Mouse (Mus musculus): Measurements from ENCODE around the gene Tesc.

Gene Tesc

GRCm38 (mm10) chr5:118073213-118073773, 45.8 kb downstream of the Tesc start:
- DNase-seq (ENCODE audit: low spot score), result no peak

- DNase-seq (ENCODE audit: low spot score), result no peak
These were observed 49.4 kb downstream of the Tesc start for GRCm38 (mm10) chr5:118076721-118077592.

GRCm38 (mm10) chr5:118078550-118078949, 51.0 kb downstream of the Tesc start:
- DNase-seq (ENCODE audit: low spot score), result no peak

- no peak for DNase-seq (ENCODE audit: low spot score)
These were observed 51.8 kb downstream of the Tesc start for GRCm38 (mm10) chr5:118079354-118079753.

- DNase-seq (ENCODE audit: low spot score), result no peak
These were observed 52.3 kb downstream of the Tesc start for GRCm38 (mm10) chr5:118079839-118080250.

GRCm38 (mm10) chr5:118081374-118081949, 53.9 kb downstream of the Tesc start:
- no peak for DNase-seq (ENCODE audit: low spot score)

GRCm38 (mm10) chr5:118081996-118082395, 54.5 kb downstream of the Tesc start:
- no peak for DNase-seq (ENCODE audit: low spot score)

- DNase-seq (ENCODE audit: low spot score), result no peak
These were observed 55.6 kb downstream of the Tesc start for GRCm38 (mm10) chr5:118083060-118083638.

GRCm38 (mm10) chr5:118084171-118084727, 56.7 kb downstream of the Tesc start:
- no peak for DNase-seq (ENCODE audit: low spot score)

GRCm38 (mm10) chr5:118085313-118085712, 57.8 kb downstream of the Tesc start:
- no peak for DNase-seq (ENCODE audit: low spot score)

- DNase-seq (ENCODE audit: low spot score), result no peak
These were observed 59.4 kb downstream of the Tesc start for GRCm38 (mm10) chr5:118086956-118087355.

GRCm38 (mm10) chr5:118089102-118089501, 61.6 kb downstream of the Tesc start:
- DNase-seq (ENCODE audit: low spot score), result no peak

GRCm38 (mm10) chr5:118090101-118090500, 62.6 kb downstream of the Tesc start:
- no peak for DNase-seq (ENCODE audit: low spot score)

- peak; percentile 67 for DNase-seq (ENCODE audit: low spot score)
These were observed 63.3 kb downstream of the Tesc start for GRCm38 (mm10) chr5:118090837-118091236.

GRCm38 (mm10) chr5:118093321-118094035, 65.9 kb downstream of the Tesc start:
- DNase-seq (ENCODE audit: low spot score), result no peak

- DNase-seq (ENCODE audit: low spot score), result no peak
These were observed 67.9 kb downstream of the Tesc start for GRCm38 (mm10) chr5:118095433-118095832.

- no peak for DNase-seq (ENCODE audit: low spot score)
These were observed 68.3 kb downstream of the Tesc start for GRCm38 (mm10) chr5:118095849-118096248.

GRCm38 (mm10) chr5:118096317-118096716, 68.8 kb downstream of the Tesc start:
- no peak for DNase-seq (ENCODE audit: low spot score)

- DNase-seq (ENCODE audit: low spot score), result no peak
These were observed 71.7 kb downstream of the Tesc start for GRCm38 (mm10) chr5:118099069-118099869.

- no peak for DNase-seq (ENCODE audit: low spot score)
These were observed 72.4 kb downstream of the Tesc start for GRCm38 (mm10) chr5:118099870-118100478.

- no peak for DNase-seq (ENCODE audit: low spot score)
These were observed 78.0 kb downstream of the Tesc start for GRCm38 (mm10) chr5:118105536-118105935.
